Mouse (Mus musculus) stomach, embryonic 16.5 days (tissue): ENCODE measurements around the gene Prl7b1. TPM values are rescaled to one million over a fixed set of nuclear protein-coding genes. Genes with fewer than 3 reads are reported as not detected.

Source experiments
- ATAC-seq: fragments of 200-750 bp; cut with Nextera tagmentation; 2 replicates; pipeline ENCODE4 v1.8.0; 2017; ENCODE audit warnings: moderate number of reproducible peaks, moderate TSS enrichment; ENCODE audit not compliant: insufficient read depth, low FRiP score
- H3K27ac ChIP-seq: fragments of 300-500 bp; sonication (generic); 2 replicates; pipeline ENCODE4 v1.5.1; 2014; ENCODE audit warnings: low read length
- H3K27me3 ChIP-seq: fragments of 300-500 bp; sonication (generic); 2 replicates; pipeline ENCODE4 v1.6.1; 2014; ENCODE audit warnings: low read length, control low read depth, mixed read lengths; ENCODE audit not compliant: control insufficient read depth, insufficient read depth
- H3K36me3 ChIP-seq: fragments of 300-500 bp; sonication (generic); 2 replicates; pipeline ENCODE4 v1.6.1; 2014; ENCODE audit warnings: low read length; ENCODE audit not compliant: control insufficient read depth, insufficient read depth
- H3K4me1 ChIP-seq: fragments of 300-500 bp; sonication (generic); 2 replicates; pipeline ENCODE4 v1.6.1; 2014; ENCODE audit warnings: low read length, control low read depth, mixed read lengths; ENCODE audit not compliant: control insufficient read depth, insufficient read depth
- H3K4me2 ChIP-seq: fragments of 300-500 bp; sonication (generic); 2 replicates; pipeline ENCODE4 v1.6.1; 2014; ENCODE audit warnings: low read depth, low read length, mixed read lengths
- H3K4me3 ChIP-seq: fragments of 300-500 bp; sonication (generic); replicated peaks from 2 replicates; pipeline ENCODE4 v1.5.1; 2014; ENCODE audit warnings: mild to moderate bottlenecking, low read length
- H3K9ac ChIP-seq: fragments of 300-500 bp; sonication (generic); 2 replicates; pipeline ENCODE4 v1.6.1; 2014; ENCODE audit warnings: low read length
- H3K9me3 ChIP-seq: fragments of 300-500 bp; sonication (generic); replicated peaks from 2 replicates; pipeline ENCODE4 v1.6.1; 2016; ENCODE audit warnings: low read length, control low read depth; ENCODE audit not compliant: control insufficient read depth
- whole genome bisulfite sequencing: fragments of 180-500 bp; shearing (Covaris S2); extraction: QIAGEN DNeasy Blood & Tissue Kit; methylation state at CpG from one replicate; pipeline ENCODE4 v1.1.7; 2014; 5-methylcytosine and 5-hydroxymethylcytosine counted together
- polyA plus RNA-seq: library from polyadenylated mRNA; unstranded; fragments of >200 nt; fragmentation: Nextera tagmentation; extraction: Ambion mirVana; gene quantifications from 2 replicates; pipeline ENCODE4 v1.2.1, GENCODE M21; 2015

The Prl7b1 gene
- polyA plus RNA-seq: not detected in 2 replicates

- H3K27me3 ChIP-seq: no peaks in the 10 kb centered on the region
- no peak for ATAC-seq
- 70% methylated on average over 4 of the region's 4 CpGs for WGBS
These were observed at the start of gene Prl7b1 for GRCm38 (mm10) chr13:27610482-27610881. Gene Prl7b1, minus strand, starts transcription at chr13:27610582.

DNA sequence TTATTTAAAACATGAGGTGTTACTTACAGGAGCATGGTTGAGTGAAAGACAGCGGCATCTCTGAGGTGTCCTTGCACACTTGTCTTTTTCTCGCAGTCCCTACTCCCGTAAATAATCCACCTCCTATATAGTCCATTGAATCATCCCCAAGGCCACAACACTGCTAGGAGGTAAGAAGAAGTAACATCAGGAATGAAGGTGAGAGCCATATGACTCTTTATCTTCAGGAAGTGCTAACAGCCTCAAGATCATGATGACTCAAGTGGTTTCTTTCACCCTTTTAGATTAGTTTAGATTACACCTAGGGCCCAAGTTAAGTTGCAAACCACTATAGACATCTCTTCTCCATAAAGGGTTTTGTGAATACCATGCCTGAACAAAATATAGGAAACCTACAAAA is 32.0 kb upstream of the Prl7b1 start, which contains the start of gene Prl7a1:
Prl7a1 (minus strand) TSS at position 101 of the 400 bp plus-strand sequence.
- Histone ChIP-seq H3K9ac (no peak within 1 kb of the TSS), H3K27ac (no peak within 1 kb of the TSS), H3K4me2 (no peak within 1 kb of the TSS), H3K27me3 (no peaks in the 10 kb centered on the region), H3K4me1 (no peaks in the 10 kb centered on the region), H3K4me3 (no peak within 1 kb of the TSS), H3K9me3 (no peaks in the 10 kb centered on the region), H3K36me3 (no peaks in the 10 kb centered on the region)
- no peak for ATAC-seq
- 93% methylated on average over 3 of the region's 3 CpGs for WGBS

More at GRCm38 (mm10) chr13:27610482-27610881, at the start of gene Prl7b1:
- no peak within 1 kb of the TSS for H3K4me3 ChIP-seq
- H3K9me3 ChIP-seq: no peaks in the 10 kb centered on the region
- no peak within 1 kb of the TSS for H3K4me2 ChIP-seq
- no peak within 1 kb of the TSS for H3K27ac ChIP-seq
- no peak within 1 kb of the TSS for H3K9ac ChIP-seq
- H3K4me1 ChIP-seq: no peaks in the 10 kb centered on the region
- no peaks in the 10 kb centered on the region for H3K36me3 ChIP-seq

- 67% methylated on average over 2 of the region's 2 CpGs for WGBS
- no peak for ATAC-seq
- Histone ChIP-seq H3K27ac (no peak within 1 kb of the TSS), H3K9ac (no peak within 1 kb of the TSS), H3K4me2 (no peak within 1 kb of the TSS), H3K4me3 (no peak within 1 kb of the TSS), H3K36me3 (no peaks in the 10 kb centered on the region), H3K4me1 (no peaks in the 10 kb centered on the region), H3K27me3 (no peaks in the 10 kb centered on the region), H3K9me3 (no peaks in the 10 kb centered on the region)
These were observed 28.3 kb downstream of the Prl7b1 start, which contains the start of gene Prl8a1 for GRCm38 (mm10) chr13:27582071-27582470. Gene Prl8a1, minus strand, starts transcription at chr13:27582171.

- H3K36me3 ChIP-seq: no peaks in the 10 kb centered on the region
- H3K4me1 ChIP-seq: no peaks in the 10 kb centered on the region
- H3K4me2 ChIP-seq: no peak within 1 kb of the TSS
- no peak within 1 kb of the TSS for H3K27ac ChIP-seq
- no peaks in the 10 kb centered on the region for H3K9me3 ChIP-seq
- no peak within 1 kb of the TSS for H3K9ac ChIP-seq
- 85% methylated on average over 2 of the region's 2 CpGs for WGBS
- ATAC-seq: no peak
- H3K4me3 ChIP-seq: no peak within 1 kb of the TSS
- H3K27me3 ChIP-seq: no peaks in the 10 kb centered on the region
These were observed 45.9 kb downstream of the Prl7b1 start, which contains the start of gene Prl8a9 for GRCm38 (mm10) chr13:27564506-27564905. Gene Prl8a9, minus strand, starts transcription at chr13:27564606.

- no peak overlapping the region for H3K4me2 ChIP-seq
- no peak overlapping the region for H3K27ac ChIP-seq
- no peak for ATAC-seq
- no peak overlapping the region for H3K4me3 ChIP-seq
- no peaks in the 10 kb centered on the region for H3K36me3 ChIP-seq
- no peaks in the 10 kb centered on the region for H3K27me3 ChIP-seq
- H3K9me3 ChIP-seq: no peaks in the 10 kb centered on the region
- no peak overlapping the region for H3K9ac ChIP-seq
- H3K4me1 ChIP-seq: no peaks in the 10 kb centered on the region
These were observed 57.0 kb downstream of the Prl7b1 start for GRCm38 (mm10) chr13:27553336-27553735.

Other genes with a start within 250 kb of the Prl7b1 start
- not detected in 2 replicates for gene Prl2b1, start 219.7 kb downstream of the Prl7b1 start, polyA plus RNA-seq
- not detected in 2 replicates for gene Prl8a6, start 171.9 kb downstream of the Prl7b1 start, polyA plus RNA-seq
- gene Prl8a8, start 97.4 kb downstream of the Prl7b1 start, polyA plus RNA-seq: not detected in 2 replicates
- gene Prl8a9, start 46.0 kb downstream of the Prl7b1 start, polyA plus RNA-seq: not detected in 2 replicates
- gene Prl8a1, start 28.4 kb downstream of the Prl7b1 start, polyA plus RNA-seq: not detected in 2 replicates
- gene Prl7a1, start 31.9 kb upstream of the Prl7b1 start, polyA plus RNA-seq: not detected in 2 replicates
- not detected in 2 replicates for gene Prl7a2, start 57.5 kb upstream of the Prl7b1 start, polyA plus RNA-seq
- gene Prl7d1, start 106.2 kb upstream of the Prl7b1 start, polyA plus RNA-seq: not detected in 2 replicates
- gene Prl7c1, start 170.2 kb upstream of the Prl7b1 start, polyA plus RNA-seq: not detected in 2 replicates
- gene Prl2a1, start 191.1 kb upstream of the Prl7b1 start, polyA plus RNA-seq: not detected in 2 replicates
- gene Prl2c1, start 238.8 kb upstream of the Prl7b1 start, polyA plus RNA-seq: not detected in 2 replicates